Mouse (Mus musculus) heart, adult 11 months (tissue): ENCODE data around the gene Dlgap5.

ENCODE experiments used
- DNase-seq: peaks from one replicate; pipeline ENCODE4 v3.0.0; 2022

Dlgap5 gene

GRCm38 (mm10) chr14:47417775-47418665 is at the start of gene Dlgap5:
Gene Dlgap5, minus strand, starts transcription at chr14:47418407.
- DNase-seq = peak; percentile 99

DNA sequence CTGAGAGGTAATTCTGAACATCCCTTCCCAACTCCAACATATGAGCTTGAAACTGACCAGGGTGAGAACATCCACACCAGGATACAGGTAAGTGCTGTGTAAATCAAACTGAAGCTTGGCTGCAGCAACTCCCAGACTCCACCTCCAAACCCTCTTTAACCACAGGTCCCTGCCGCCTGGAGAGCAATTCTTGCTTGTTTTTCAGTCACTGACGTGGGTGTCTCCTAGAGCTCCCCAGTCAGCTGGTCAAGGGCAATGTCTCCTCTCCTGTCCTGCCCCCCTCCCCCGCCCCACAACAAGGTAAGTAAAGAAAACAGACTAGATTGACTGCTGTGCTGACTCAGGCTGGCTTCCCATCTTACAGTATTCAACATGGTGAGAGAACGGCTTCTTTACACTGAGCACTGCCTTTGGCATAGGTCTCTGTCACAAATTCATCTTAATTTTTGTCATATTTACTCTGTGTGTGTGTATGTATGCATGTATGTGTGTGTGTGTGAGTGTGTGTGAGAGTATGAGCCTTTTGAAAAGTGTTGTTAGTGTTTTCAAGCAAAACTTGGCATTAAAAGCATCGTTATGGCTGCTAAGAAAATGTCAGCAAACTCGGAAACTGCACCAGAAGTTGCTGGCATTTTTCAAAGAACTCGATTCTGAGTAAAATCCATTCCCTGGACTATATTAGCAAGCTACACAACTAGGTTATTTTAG is 47.4 kb upstream of the Dlgap5 start:
- DNase-seq = no peak

- no peak for DNase-seq
Observed at GRCm38 (mm10) chr14:47464426-47464825, 46.2 kb upstream of the Dlgap5 start.

DNA sequence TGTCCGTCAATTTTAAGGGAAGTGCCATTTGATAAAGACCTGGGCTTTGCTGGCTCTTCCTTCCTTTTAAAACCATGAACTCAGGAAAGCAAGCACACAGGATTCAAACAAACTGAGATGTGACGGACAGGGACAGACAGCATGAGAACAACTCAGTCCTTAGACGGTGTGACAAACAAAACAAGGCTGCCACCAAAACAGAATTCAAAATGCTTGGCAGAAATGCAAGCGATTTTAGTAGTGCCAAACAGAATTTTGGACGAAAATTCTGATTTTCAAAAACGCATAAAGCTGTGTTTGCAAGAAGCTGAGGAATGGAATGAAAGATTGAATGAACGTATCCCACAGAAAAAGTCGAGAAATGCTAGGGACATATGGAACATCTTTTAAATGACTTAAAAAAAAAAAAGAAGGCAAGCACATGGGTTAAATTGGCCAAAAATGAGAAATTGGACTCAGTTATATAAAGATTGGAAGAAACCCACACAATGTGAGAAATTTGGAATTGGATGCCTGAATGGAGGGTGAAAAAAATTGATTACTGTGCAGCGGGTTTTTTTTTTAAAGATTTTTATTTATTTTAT is 44.8 kb upstream of the Dlgap5 start:
- DNase-seq = no peak

GRCm38 (mm10) chr14:47462453-47462852 is 44.2 kb upstream of the Dlgap5 start:
- no peak for DNase-seq

DNA sequence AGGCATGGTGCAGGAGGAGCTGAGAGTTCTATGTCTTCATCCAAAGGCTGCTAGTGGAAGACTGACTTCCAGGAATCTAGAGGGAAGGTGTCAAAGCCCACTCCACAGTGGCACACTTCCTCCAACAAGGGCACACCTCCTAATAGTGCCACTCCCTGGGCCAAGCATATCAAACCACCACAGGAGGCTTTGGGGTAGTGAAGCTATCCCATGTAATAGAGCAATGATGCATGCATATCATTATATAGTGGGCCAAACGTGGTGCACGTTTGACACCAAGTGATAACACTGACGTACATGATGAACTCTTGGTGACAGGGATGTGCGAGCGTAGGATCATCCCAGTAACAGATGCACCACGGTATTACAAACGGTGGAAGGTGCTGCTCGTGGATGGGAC is 43.8 kb upstream of the Dlgap5 start:
- no peak for DNase-seq

DNA sequence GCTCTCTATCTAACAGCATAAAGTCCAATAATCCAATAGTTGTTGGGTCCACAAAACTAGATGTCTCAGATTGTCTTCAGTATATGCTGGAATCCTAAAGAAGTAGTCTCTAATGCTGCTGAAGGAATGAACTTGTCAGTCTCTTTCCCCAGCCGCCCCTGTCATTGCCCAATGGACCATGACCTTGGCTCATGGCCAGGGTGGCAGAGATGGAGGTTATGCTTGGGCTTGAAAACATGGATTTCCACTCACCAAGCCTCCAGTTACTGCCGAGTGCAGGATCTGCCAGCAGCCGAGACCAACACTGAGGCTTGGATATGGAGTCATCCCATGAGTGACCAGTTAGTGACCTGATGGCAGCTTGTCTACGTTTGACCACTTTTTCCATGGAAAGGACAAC is 41.3 kb upstream of the Dlgap5 start:
- DNase-seq = no peak

GRCm38 (mm10) chr14:47450121-47450520 is 31.9 kb upstream of the Dlgap5 start, which contains the start of gene Fbxo34:
Gene Fbxo34, plus strand, starts transcription at chr14:47450421.
- peak; percentile 19 for DNase-seq

- DNase-seq = peak; percentile 87
Observed at GRCm38 (mm10) chr14:47445331-47446095, 27.3 kb upstream of the Dlgap5 start.

DNA sequence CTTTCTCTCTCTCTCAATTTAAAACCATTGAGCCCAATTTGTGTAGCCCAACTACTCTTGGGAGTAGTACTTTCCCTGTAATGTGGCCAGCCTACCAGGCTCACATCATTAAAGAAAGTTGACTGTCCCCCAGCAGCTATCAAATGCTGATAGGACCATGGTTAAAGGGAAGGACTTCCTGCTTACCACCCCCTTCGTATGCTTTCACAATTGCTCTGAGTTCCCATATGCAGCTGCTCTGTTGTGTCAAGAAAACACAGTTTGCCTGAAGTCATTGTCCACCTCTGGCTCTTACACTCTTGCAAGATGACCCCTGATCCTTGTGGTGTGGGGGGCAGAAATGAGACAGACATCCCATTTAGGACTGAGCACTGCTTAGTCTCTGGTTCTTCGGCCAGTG is 26.7 kb upstream of the Dlgap5 start:
- no peak for DNase-seq

GRCm38 (mm10) chr14:47438947-47439346 is 20.7 kb upstream of the Dlgap5 start:
- peak; percentile 48 for DNase-seq

- DNase-seq = peak; percentile 49
Observed at GRCm38 (mm10) chr14:47432987-47433386, 14.8 kb upstream of the Dlgap5 start.

- DNase-seq = no peak
Observed at GRCm38 (mm10) chr14:47422466-47422865, 4.3 kb upstream of the Dlgap5 start.

GRCm38 (mm10) chr14:47421606-47422005 is 3.4 kb upstream of the Dlgap5 start:
- DNase-seq = no peak

GRCm38 (mm10) chr14:47419723-47420276 is 1.6 kb upstream of the Dlgap5 start:
- peak; percentile 85 for DNase-seq

- no peak for DNase-seq
Observed at GRCm38 (mm10) chr14:47419034-47419625, 923 bp upstream of the Dlgap5 start.

DNA sequence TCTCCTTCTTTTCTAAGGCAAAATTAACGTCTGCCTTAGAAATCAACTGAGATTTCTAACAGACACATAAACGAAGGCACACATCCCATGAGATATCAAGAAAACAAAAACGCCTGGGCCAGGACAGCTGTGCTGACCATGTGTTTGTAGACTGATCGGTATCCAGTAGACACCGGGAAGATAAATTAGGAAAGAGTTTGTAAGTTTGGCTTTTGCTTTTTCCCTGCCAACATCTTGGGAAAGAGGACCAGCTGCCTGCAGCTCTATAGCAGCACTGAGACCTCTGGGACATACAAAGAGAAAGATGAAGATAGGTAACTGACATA is 422 bp upstream of the Dlgap5 start:
- no peak for DNase-seq

- DNase-seq = no peak
Observed at GRCm38 (mm10) chr14:47417346-47417745, 861 bp downstream of the Dlgap5 start.

- DNase-seq = no peak
Observed at GRCm38 (mm10) chr14:47406000-47406399, 12.2 kb downstream of the Dlgap5 start.

DNA sequence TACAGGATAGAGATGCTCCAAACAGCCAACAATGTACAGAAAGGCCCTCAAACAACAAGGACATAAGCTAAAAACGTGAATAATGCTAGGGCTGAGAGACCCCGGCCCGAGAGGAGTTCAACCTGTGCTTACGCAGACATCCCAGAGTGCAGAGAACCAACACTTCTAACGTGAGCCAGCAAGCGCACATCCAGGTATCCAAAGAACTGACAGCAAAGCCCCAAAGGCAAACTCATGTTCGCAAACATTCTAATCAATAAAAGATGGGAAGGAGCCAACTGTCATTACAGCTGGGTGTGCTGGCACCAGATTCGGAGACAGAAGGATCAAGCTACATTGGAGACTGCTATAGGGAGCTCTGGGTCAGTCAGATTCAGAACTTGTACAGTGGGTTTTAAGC is 15.5 kb downstream of the Dlgap5 start:
- no peak for DNase-seq

GRCm38 (mm10) chr14:47396165-47396652 is 22.0 kb downstream of the Dlgap5 start:
- DNase-seq = peak; percentile 91

DNA sequence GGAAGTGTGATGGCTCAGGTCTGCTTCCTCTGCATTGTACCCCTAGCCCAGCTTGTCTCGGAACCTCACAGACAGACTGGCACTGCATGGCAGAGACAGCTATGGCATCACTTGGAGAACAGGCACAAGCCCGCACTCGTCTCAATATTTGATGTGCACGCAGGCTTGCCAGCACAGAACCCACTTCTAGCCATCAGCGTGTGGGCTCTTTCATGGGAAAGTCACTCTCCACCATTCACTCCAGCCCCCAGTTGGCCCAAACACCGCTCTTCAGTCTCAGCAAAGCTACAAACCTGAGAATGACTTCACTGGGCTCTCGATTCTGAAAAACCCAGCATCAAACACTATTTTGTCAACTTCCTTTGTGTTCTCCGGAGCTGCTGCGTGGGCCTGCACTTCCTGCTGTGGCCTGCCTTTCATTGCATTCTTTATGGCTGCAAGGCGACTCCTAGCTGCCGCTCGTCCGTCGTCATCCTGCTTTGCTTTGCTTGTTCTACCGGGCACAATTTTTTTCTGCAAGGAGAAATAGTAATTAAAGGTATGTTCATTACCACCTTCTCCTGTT is 22.7 kb downstream of the Dlgap5 start:
- no peak for DNase-seq
